Mouse (Mus musculus) MEL (cell line): ENCODE data around the gene Atl2. TPM values are rescaled to one million over a fixed set of nuclear protein-coding genes. Genes with fewer than 3 reads are reported as not detected.
A peak's percentile ranks its signal among the peaks of the same experiment; 100 is the strongest.

Source experiments
- DNase-seq: peaks from one replicate; pipeline ENCODE4 v3.0.0; 2011; ENCODE audit warnings: low read depth, low spot score
- H3K27ac ChIP-seq: 2 replicates; pipeline ENCODE4 v1.5.1; 2012; ENCODE audit warnings: low read depth, mild to moderate bottlenecking, control low read depth, low read length, moderate library complexity; ENCODE audit not compliant: control insufficient read depth
- H3K27me3 ChIP-seq, 2 experiments: fragments of 150-350 bp in 1 of 2; sonication (generic) in 1 of 2; 2 replicates each; pipeline ENCODE4 v1.6.1; 2012; ENCODE audit warnings: low read length in 2 of 2, mild to moderate bottlenecking in 2 of 2, improper control_type of control experiment in 1 of 2, moderate library complexity in 1 of 2; ENCODE audit not compliant: insufficient read depth in 2 of 2, control insufficient read depth in 1 of 2
- H3K36me3 ChIP-seq, 2 experiments: 2 replicates each; pipeline ENCODE4 v1.6.1; 2012 to 2014; ENCODE audit warnings: low read length in 2 of 2, improper control_type of control experiment in 1 of 2, inconsistent platforms in 1 of 2, mild to moderate bottlenecking in 1 of 2; ENCODE audit not compliant: insufficient read depth in 2 of 2, control insufficient read depth in 1 of 2
- H3K4me1 ChIP-seq, 2 experiments: fragments of 150-350 bp in 1 of 2; sonication (generic) in 1 of 2; 2 replicates each; pipeline ENCODE4 v1.6.1; 2012; ENCODE audit warnings: low read length in 2 of 2, improper control_type of control experiment in 1 of 2, mild to moderate bottlenecking in 1 of 2; ENCODE audit not compliant: insufficient read depth in 2 of 2, control insufficient read depth in 1 of 2
- H3K4me3 ChIP-seq, 2 experiments: fragments of 150-350 bp in 1 of 2; sonication (generic) in 1 of 2; 2 replicates each; pipeline ENCODE4 v1.5.1; 2012; ENCODE audit warnings: low read depth in 2 of 2, low read length in 2 of 2, mild to moderate bottlenecking in 2 of 2, moderate library complexity in 2 of 2, control low read depth in 1 of 2, improper control_type of control experiment in 1 of 2; ENCODE audit not compliant: control insufficient read depth in 1 of 2, insufficient read depth in 1 of 2
- H3K79me2 ChIP-seq: 2 replicates; pipeline ENCODE4 v1.6.1; 2012; ENCODE audit warnings: mild to moderate bottlenecking, low read length, moderate library complexity; ENCODE audit not compliant: control insufficient read depth, poor library complexity, insufficient read depth
- H3K9ac ChIP-seq: 2 replicates; pipeline ENCODE4 v1.6.1; 2012; ENCODE audit warnings: low read depth, mild to moderate bottlenecking, control low read depth, low read length, moderate library complexity; ENCODE audit not compliant: control insufficient read depth, poor library complexity, severe bottlenecking
- H3K9me3 ChIP-seq: fragments of 150-350 bp; sonication (generic); replicated peaks from 2 replicates; pipeline ENCODE4 v1.6.1; 2012; ENCODE audit warnings: mild to moderate bottlenecking, low read length, improper control_type of control experiment, moderate library complexity; ENCODE audit not compliant: insufficient read depth
- BHLHE40 ChIP-seq: IDR thresholded peaks from 2 replicates; pipeline ENCODE4 v1.6.1; 2012; ENCODE audit warnings: low read depth, mild to moderate bottlenecking, inconsistent platforms, low read length, improper control_type of control experiment, borderline replicate concordance
- CHD1 ChIP-seq: IDR thresholded peaks from 2 replicates; pipeline ENCODE4 v1.6.1; 2012; ENCODE audit warnings: low read depth, mild to moderate bottlenecking, inconsistent platforms, low read length, improper control_type of control experiment
- EP300 ChIP-seq, 2 experiments: IDR thresholded peaks; 2 replicates each; pipeline ENCODE4 v1.6.1; 2011; ENCODE audit warnings: improper control_type of control experiment in 2 of 2, low read length in 2 of 2, low read depth in 1 of 2, mild to moderate bottlenecking in 1 of 2
- GATA1 ChIP-seq: IDR thresholded peaks from 2 replicates; pipeline ENCODE4 v1.6.1; 2011; ENCODE audit warnings: low read depth, low read length, improper control_type of control experiment
- HCFC1 ChIP-seq: IDR thresholded peaks from 2 replicates; pipeline ENCODE4 v1.6.1; 2012; ENCODE audit warnings: low read depth, mild to moderate bottlenecking, inconsistent platforms, low read length, improper control_type of control experiment, moderate library complexity
- JUND ChIP-seq: IDR thresholded peaks from 2 replicates; pipeline ENCODE4 v1.6.1; 2011; ENCODE audit warnings: low read depth, mild to moderate bottlenecking, improper control_type of control experiment, low read length
- MAFK ChIP-seq: IDR thresholded peaks from 2 replicates; pipeline ENCODE4 v1.6.1; 2011; ENCODE audit warnings: low read depth, mild to moderate bottlenecking, low read length, improper control_type of control experiment, borderline replicate concordance
- MAZ ChIP-seq: IDR thresholded peaks from 2 replicates; pipeline ENCODE4 v1.6.1; 2012; ENCODE audit warnings: low read depth, mild to moderate bottlenecking, inconsistent platforms, low read length, improper control_type of control experiment
- NRF1 ChIP-seq: IDR thresholded peaks from 2 replicates; pipeline ENCODE4 v1.6.1; 2014; ENCODE audit warnings: low read depth, mild to moderate bottlenecking, inconsistent platforms, low read length, improper control_type of control experiment, moderate library complexity; ENCODE audit not compliant: poor library complexity, insufficient read depth, severe bottlenecking
- TAL1 ChIP-seq: IDR thresholded peaks from 2 replicates; pipeline ENCODE4 v1.6.1; 2012; ENCODE audit warnings: mild to moderate bottlenecking, inconsistent platforms, low read length, moderate library complexity, mixed read lengths
- TCF12 ChIP-seq: IDR thresholded peaks from 2 replicates; pipeline ENCODE4 v1.6.1; 2014; ENCODE audit warnings: low read depth, mild to moderate bottlenecking, inconsistent platforms, low read length, improper control_type of control experiment, moderate library complexity
- UBTF ChIP-seq: IDR thresholded peaks from 2 replicates; pipeline ENCODE4 v1.6.1; 2012; ENCODE audit warnings: low read depth, mild to moderate bottlenecking, inconsistent platforms, low read length, improper control_type of control experiment, moderate library complexity, borderline replicate concordance; ENCODE audit not compliant: insufficient read depth
- USF1 ChIP-seq: IDR thresholded peaks from 2 replicates; pipeline ENCODE4 v1.6.1; 2014; ENCODE audit warnings: low read depth, mild to moderate bottlenecking, inconsistent platforms, low read length, improper control_type of control experiment, moderate library complexity
- ZC3H11A ChIP-seq: IDR thresholded peaks from 2 replicates; pipeline ENCODE4 v1.6.1; 2012; ENCODE audit warnings: low read depth, mild to moderate bottlenecking, inconsistent platforms, low read length, improper control_type of control experiment
- ZNF384 ChIP-seq: IDR thresholded peaks from 2 replicates; pipeline ENCODE4 v1.6.1; 2012; ENCODE audit warnings: low read depth, mild to moderate bottlenecking, inconsistent platforms, low read length, improper control_type of control experiment
- polyA plus RNA-seq, 2 experiments: library from polyadenylated mRNA; stranded (reverse) in 1 of 2; unstranded in 1 of 2; fragments of >175 nt in 1 of 2; fragments of >200 nt in 1 of 2; gene quantifications; 2 replicates each; pipeline versions ENCODE4 v1.2.1 to v1.2.4; 2012; ENCODE audit warnings: low replicate concordance in 2 of 2, low read depth in 1 of 2; ENCODE audit not compliant: insufficient read length in 2 of 2, insufficient read depth in 1 of 2, missing spikeins in 1 of 2
- total RNA-seq: library from RNA; depleted of rRNA; stranded (reverse); fragments of 300-350 nt; gene quantifications from 2 replicates; pipeline ENCODE4 v1.2.3, GENCODE M21; 2012

Gene Atl2
- total and polyA plus RNA-seq, 3 experiments: 29.5 to 118 (median 43.3) TPM

GRCm38 (mm10) chr17:79909571-79909970, 13.6 kb upstream of the Atl2 start:
- Histone ChIP-seq H3K27me3 (no peaks in the 10 kb centered on the region), H3K9ac (no peak overlapping the region), H3K9me3 (no peaks in the 10 kb centered on the region), H3K79me2 (no peaks in the 10 kb centered on the region), H3K4me3 (no peak overlapping the region), H3K4me1 (peaks cover 21 to 23% of the 10 kb centered on the region in 2 experiments), H3K27ac (no peak overlapping the region), H3K36me3 (peaks cover 0 to 28% of the 10 kb centered on the region in 2 experiments; a peak in 2 of 4 replicates)
- DNase-seq: no peak
- TF ChIP-seq JUND: no peak
- TF ChIP-seq MAFK: no peak
- TF ChIP-seq MAZ: no peak
- TF ChIP-seq TCF12: no peak
- TF ChIP-seq HCFC1: no peak
- no peak for TF ChIP-seq CHD1
- no peak for TF ChIP-seq UBTF
- TF ChIP-seq ZNF384: no peak
- no peak for TF ChIP-seq USF1
- TF ChIP-seq, all 39 proteins: peak for 0

- H3K27ac ChIP-seq: no peak overlapping the region
- no peak for TF ChIP-seq TAL1
- TF ChIP-seq NRF1: 0 out of 2 replicates have a peak, but pooled peaks have one; percentile 19
- H3K4me1 ChIP-seq: peaks cover 21 to 23% of the 10 kb centered on the region in 2 experiments
- no peaks in the 10 kb centered on the region for H3K9me3 ChIP-seq
- no peaks in the 10 kb centered on the region for H3K27me3 ChIP-seq
- peaks cover 0 to 28% of the 10 kb centered on the region in 2 experiments; a peak in 2 of 4 replicates for H3K36me3 ChIP-seq
- no peak for DNase-seq
- H3K4me3 ChIP-seq: no peak overlapping the region
- no peak overlapping the region for H3K9ac ChIP-seq
- no peaks in the 10 kb centered on the region for H3K79me2 ChIP-seq
These were observed 11.8 kb upstream of the Atl2 start for GRCm38 (mm10) chr17:79907698-79908097.

GRCm38 (mm10) chr17:79906791-79907494, 11.0 kb upstream of the Atl2 start:
- H3K9me3 ChIP-seq: no peaks in the 10 kb centered on the region
- no peaks in the 10 kb centered on the region for H3K79me2 ChIP-seq
- peak overlapping the region in 1 of 2 experiments; percentile 27; a peak in 2 of 4 replicates for H3K4me3 ChIP-seq
- H3K9ac ChIP-seq: no peak overlapping the region
- H3K27ac ChIP-seq: no peak overlapping the region
- H3K36me3 ChIP-seq: peaks cover 0 to 24% of the 10 kb centered on the region in 2 experiments; a peak in 2 of 4 replicates
- peaks cover 16 to 23% of the 10 kb centered on the region in 2 experiments for H3K4me1 ChIP-seq
- no peaks in the 10 kb centered on the region for H3K27me3 ChIP-seq
- TF ChIP-seq TCF12: peak; percentile 48; the same call in 1 of the 2 replicates
- no peak for TF ChIP-seq BHLHE40
- 0 out of 2 replicates have a peak, but pooled peaks have one; percentile 35 for TF ChIP-seq ZNF384
- TF ChIP-seq EP300 (IDR thresholded peaks at IDR 0.05; ENCODE audit: low read depth in 1 of 2, low read length in 2 of 2): peak in 1 of 2 experiments; percentile 56; a peak in 1 of 4 replicates
- TF ChIP-seq GATA1: peak; percentile 52
- no peak for TF ChIP-seq ZC3H11A
- DNase-seq: no peak
